Mouse (Mus musculus): ENCODE results near the gene Fndc3a. TPM values are rescaled to one million over a fixed set of nuclear protein-coding genes. Genes with fewer than 3 reads are reported as not detected.

Fndc3a gene
- total RNA-seq (2022) = 10 to 100 TPM; 43.5 to 56.5 (median 47.7) TPM

DNA sequence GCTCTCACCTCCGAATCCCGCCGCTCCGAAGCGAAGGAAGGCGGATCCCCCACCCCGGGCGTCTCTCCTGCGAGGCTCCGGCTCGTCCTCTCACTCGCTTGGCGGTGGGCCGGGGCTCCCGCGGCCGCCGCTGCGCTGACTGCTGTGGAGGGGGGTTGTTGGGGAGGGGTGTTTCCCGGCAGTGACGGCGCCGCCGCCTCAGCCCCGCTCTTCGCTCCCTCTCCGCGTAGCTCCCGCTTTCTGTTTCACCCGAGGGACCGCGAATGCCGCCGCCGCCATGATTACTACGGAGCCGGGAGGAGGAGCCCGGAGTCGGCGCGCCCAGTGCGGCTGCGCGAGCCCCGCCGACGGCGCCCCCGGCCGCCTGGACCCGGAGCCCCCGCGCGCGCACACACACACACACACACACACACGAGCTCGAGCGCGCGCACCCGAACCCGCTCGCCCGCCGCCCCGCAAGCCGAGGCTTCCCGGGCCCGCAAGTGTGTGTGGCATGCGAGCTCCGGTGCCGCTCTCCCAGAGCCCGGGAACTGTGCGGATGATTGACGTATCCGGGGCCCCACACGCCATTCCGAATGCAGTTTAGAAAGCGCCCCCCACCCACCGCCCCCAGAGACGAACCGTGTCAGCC, at the start of gene Fndc3a:
Gene Fndc3a, minus strand, starts transcription at position 294 of the 631 bp plus-strand sequence.
- DNase-seq (ENCODE audit: low spot score in 2 of 2) = peak; percentile 58 to 81

DNA sequence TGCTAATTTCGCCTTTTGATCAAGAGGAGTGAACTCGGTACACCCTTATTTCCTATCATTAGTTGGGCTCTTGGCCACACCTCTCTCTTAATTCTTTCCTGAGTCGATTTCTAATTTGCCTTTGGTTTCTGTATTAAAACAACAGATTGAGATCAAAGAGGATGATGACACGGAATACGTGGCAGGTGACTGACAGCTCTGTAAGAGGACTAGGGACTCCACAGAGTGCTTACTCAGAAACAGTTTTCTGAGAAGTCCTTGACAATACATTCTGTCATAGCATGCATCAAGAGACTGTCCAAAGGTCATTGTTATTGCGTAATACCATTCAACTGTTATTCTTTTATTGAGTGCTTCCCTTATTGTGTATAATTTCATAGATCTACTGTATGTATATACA, 43.1 kb upstream of the Fndc3a start:
- no peak for DNase-seq (ENCODE audit: low spot score in 2 of 2)

DNA sequence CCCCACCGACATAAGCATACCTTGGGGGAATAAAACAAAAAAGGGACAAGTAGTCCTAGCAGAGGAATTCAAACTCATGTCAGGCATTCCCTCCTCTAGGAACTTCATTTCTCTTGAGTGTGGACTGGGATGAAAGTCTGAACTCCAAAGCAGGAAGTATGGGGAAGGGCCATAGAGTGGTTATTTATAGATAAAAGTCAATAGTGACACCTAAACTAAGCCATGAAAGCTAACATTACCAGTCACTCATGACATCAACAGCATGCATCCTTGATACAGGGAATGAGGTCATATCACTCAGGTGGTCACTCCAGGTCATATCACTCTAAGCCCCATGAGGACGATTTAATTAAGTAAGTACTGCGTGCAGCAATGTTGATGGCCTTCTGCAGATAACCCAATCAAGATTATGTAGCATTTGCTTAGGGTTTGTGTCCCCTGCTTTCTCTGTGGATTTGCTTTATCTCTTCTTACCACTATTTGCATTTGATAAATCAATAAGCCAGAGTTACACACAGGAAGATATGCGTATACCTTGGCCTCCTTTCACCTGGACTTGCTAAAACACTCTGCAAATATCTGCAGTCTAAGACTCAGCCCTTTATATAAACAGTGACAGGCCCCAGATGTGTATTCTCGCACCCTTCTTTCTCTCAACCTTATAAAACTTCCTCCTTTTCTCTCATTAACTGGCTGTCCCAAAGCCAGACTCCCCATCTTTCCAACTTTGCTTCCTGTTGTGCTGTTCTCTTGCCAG, 40.8 kb upstream of the Fndc3a start:
- DNase-seq (ENCODE audit: low spot score in 2 of 2) = no peak

DNA sequence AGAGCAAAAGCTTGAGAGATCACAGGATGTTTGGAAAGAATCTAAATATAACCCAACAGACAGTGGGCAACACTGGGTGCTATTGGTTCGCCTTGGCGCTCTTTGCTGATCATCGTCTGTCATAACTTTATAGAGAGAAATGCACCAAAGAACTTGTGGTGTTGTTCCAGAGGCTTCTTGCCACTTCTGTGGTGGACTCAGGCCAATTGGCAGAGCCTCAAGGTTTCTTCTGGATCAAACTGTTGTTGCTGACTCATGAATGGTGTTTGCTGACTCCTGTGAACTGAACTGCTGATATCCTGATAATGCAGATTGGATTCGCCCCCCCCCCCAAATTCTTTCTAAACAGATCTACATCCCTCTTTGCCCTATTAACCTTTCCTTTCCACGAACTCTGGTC, 38.5 kb upstream of the Fndc3a start:
- DNase-seq (ENCODE audit: low spot score in 2 of 2) = peak in 1 of 2 experiments; percentile 5

DNA sequence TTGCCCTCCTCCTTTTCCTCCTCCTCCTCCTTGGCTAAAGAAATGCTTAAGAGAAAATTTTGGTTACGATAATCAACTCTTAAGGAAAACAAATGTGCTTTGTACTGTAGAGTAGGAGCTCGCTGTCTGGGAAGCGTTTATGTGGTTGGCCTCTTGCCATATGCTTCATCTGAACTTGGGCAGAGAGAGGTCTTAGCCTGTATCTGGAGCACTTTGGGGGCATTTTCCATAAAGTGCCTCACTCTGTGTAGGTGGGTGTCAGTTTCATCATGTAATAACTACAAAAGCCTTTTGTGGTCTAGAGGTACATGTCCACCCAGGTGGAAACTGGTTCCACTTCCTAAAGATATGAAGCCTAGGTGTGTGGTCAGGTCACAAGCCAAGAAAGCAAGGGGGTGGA, 31.9 kb upstream of the Fndc3a start:
- DNase-seq (ENCODE audit: low spot score in 2 of 2) = no peak

DNA sequence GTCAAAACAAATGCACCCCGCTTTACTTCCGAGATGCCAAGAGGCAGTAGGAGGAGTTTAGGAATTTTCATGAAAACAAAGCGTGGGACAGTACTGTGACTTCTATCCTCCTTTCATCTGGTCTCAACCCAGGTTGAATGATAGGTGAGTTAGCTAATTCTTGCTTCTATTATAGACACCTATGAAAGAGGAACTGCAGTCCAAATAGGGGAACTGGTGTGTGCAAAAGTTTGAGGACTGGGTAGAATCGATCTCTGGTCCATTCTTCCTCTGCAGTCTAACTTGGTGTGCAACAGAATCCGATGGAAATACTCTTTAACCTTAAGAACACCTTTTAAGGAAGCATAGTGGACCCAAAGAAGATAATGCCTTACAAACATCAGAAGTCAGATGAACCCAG, 30.5 kb upstream of the Fndc3a start:
- no peak for DNase-seq (ENCODE audit: low spot score in 2 of 2)

DNA sequence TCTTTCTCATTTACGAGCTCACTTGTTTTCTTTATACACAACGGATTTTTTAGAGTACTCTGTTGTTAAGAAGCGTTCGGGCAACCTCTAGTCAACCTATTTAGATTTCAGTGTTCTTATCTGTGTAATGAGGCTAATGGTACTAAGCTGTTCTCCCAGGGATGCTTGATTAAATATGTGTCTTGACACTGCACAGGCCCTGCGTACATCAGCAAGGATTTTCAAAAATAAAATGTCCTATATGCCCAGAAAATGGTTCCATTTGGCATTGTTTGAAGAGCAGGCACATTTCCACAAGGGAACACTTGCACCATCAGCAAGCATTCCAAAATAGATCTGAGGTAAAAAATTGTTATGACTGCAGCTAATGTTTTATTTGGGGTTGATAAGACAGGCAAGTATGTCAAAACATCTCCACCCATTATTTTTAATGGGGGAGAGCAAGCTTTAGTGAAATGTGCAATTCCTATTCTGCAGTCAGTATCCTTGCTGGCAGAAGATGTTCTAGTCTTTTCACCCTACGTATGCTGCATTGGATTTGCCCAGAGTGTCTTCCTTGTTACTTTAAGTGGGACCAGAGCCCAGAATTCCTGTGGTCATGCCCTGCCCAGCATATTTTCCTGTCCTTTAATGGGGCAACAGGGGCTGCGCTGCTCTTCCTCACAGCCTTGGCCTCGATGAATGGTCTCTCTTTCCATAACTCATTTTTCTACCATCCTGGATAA, 29.8 kb upstream of the Fndc3a start:
- DNase-seq (ENCODE audit: low spot score in 2 of 2) = no peak

DNA sequence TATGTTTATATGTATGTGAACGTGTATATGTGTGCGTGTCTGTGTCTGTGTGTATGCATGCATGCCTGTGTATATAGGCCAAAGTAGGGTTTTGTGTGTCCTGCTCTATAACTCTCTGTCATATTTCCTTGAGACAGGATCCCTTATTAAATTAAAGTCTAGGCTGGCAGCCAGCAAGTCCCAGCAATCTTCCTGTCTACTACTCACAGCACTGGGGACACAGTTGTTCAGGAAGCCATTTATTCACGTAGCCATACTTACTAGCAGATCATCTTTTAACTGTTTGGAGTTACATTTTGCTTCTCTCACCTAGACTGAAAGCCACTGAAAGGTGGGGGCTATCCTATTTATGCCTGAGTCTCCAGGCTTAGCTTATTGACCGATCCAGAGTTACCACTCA, 29.0 kb upstream of the Fndc3a start:
- DNase-seq (ENCODE audit: low spot score in 2 of 2) = no peak

DNA sequence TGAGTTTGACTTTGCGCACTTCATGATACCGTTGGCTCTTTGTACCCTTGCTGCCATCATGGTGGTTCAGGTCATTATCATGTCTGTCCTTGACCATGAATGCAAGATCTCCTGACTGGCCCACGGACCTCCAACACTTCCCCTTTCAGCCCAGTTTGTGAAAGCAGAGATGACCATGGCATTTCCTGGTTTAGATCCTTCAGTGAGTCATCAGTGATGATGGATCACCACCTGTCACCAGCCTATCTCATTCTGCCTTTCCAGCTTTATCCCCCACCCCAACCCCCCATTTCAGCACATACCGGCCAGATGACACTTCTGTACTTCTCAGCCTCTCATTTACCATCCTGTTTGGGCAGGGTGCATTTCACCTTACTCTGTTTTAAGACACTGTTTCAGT, 28.4 kb upstream of the Fndc3a start:
- no peak for DNase-seq (ENCODE audit: low spot score in 2 of 2)

DNA sequence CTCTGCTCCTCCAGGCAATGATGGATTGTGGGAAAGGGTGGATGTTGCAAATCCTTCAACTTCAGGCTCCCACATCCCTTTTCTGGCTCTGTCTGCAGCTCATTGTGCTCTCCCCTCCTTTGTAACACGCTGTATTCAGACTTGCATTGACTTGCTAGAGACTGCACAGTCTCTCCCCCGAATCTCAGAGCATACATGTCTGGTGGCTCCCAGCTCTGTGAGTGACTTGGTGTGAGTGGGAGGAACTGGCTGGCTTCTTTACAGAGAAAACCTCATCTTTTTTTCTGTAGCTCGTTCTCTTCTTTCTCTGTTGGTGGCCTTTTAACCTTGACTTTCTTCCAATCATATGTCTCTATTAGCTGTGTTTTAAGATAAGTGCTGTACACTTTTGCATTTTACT, 16.1 kb upstream of the Fndc3a start:
- no peak for DNase-seq (ENCODE audit: low spot score in 2 of 2)

DNA sequence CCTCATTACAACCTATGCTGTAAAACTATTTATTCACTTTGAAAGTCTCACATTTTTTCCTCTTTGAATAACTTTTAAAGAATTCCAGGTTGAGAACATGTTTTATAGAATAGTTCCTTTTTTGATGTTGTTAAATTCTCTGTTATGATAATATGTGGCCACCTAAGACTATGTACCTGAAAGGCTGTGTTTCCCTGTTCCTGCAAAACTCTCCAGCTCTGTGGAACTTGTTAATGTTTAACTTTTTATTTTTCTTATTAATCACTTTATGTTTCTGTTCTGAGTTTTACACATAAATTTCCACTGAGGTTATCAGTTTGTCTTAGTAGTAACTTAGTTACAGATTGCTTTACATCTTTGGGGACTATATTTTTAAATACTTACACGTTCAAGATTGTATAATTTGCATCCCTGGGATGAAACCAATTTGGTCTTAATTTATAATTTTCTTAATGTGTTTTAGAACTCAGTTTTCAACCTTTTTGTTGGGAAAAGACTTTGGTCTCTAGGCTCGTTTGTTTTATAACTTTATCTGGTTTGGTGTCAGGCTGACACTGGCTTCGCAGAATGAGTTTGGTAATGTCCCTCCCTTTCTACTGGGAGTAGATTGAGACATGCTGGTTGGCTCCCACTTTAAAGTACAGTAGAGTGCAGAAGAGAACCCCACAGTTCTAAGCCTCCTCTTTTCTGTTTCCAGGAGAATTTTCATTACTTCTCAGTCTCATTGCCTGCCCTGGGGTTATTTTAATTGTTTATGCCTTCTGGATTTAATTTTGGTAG, 12.7 kb upstream of the Fndc3a start:
- no peak for DNase-seq (ENCODE audit: low spot score in 2 of 2)

DNA sequence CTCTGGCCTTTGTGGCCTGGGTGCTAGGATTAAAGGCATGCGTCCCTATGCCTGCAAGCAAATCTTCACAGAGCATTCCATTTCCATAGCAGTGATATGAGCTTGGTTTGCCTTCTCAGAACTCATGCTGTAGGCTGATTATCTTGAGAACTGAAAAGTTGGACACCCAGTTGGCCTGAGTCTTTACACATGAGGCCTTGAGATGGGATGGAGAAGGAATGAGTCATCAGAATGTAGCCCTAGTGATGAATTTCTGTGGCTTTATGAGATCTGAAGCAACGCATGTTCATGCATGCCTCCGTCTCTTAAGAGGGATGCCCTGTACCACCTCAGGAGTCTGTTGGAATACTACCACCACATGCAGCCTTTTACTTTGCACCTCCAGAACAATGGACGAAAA, 6.4 kb upstream of the Fndc3a start:
- DNase-seq (ENCODE audit: low spot score in 2 of 2) = no peak

DNA sequence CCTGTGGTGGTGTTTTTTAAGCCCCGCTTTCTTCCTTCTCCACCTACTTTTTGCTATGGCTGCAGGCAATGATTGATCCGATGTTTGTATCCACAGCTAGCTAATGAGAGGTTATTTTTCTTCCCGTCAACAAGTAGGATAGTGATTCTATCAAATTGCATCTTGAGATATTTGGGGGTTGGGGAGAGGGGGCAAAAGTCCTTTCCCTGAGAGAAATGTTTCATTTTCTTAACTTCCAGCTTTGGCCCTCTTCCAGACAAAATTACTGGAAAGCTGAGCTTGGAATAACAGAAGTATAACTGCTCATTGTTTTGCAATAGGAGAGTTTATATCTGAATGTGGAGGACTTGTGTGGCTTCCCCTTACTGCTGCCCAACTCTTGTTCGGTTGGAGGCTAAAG, 1.3 kb upstream of the Fndc3a start:
- no peak for DNase-seq (ENCODE audit: low spot score in 2 of 2)

DNA sequence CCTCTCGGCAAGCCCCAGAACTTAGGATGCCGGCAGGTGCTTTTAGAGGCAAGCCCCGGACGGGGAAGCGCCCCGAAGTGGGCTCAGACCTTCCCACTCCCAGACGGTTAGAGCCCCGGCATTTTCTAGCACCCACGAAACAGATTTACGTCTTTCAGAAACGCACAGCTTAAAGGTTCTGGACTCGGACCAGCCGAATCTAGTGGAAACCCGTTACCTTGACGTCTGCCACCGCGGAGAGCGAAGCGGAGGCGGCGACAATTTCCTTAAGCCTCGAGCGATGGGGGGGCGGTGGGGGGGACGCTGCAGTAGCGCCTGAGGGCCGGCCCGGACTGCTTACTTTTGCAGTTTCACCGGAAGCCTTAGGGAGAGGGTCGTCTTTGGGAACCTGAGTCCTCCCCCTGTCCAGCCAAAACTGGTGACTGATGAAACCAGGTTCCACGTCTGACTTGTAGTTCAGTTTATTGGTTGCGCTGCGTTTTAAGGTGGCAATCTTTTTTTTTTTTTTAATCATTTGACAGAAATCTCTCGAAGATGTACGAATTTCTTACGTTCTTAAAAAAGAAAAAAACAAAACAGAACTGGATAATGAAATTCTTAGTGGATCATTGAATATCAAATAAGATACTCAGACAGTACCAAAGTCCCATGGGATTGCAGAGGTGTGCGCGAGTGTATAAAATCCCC, 681 bp upstream of the Fndc3a start:
- peak; percentile 17 to 24 for DNase-seq (ENCODE audit: low spot score in 2 of 2)

DNA sequence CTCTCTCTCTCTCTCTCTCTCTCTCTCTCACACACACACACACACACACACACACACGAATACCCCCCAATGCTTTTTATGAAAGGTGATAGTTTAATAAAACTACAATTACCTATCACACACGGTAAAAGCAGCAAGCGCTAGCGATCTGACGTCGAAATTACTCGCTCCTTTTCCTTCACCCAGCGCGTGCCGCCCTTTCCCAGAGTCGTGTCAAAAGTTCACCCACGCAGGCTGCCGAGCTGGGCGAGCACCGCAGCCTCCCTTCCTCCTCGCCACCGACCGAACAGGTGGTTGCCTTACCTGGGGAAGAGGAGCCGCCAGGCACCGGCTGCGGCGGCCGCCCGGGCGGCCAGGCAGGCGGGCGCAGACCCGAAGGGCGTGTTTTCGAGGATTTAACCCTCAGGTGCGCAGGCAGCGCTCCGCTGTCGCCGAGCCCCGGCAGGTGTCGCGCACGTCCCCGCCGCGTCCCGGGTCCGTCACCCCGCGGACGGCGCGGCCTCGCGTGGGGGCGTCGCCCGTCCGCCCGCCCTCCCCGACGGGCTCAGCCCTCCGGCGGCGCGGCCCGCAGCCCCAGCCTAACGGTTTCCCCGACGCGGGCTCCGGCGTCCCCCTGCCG, 603 bp downstream of the Fndc3a start:
- peak in 1 of 2 experiments; percentile 5 for DNase-seq (ENCODE audit: low spot score in 2 of 2)

DNA sequence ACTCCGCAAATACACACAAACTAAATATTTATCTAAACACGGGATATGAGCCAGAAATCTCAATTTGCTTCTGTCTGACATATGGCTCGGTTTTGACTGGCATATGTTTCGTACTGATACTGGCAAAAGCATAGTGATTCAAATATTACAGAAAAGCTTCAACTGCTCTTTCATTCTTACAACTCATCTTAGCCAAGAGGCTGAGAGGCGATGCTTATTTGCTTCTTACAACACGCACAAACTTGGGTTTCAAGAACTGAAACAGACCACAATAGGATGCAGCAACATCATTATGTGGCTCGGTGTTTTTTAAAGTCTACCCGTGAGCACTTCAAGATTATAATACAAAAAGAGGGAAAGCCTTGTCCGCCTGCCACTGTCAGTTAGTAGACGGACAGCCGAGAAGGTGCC, 1.2 kb downstream of the Fndc3a start:
- DNase-seq (ENCODE audit: low spot score in 2 of 2) = peak in 1 of 2 experiments; percentile 26

DNA sequence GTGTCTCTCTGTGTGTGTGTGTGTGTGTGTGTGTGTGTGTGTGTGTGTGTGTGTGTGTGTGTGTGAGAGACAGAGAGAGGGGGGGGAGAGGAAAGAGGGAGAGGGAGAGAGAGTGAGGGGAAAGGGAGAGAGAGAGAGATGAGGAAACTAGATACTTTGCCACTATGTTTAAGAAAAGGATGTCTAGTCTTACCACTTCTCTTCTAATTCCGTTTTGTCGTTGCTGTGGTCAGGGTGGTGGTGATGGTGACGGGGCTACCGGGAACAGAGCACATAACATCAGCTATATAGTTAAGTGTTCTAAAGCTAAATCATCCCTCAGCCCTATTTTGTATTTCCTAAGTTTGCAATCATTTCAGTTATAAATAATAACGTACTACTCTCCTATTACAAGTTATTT, 9.7 kb downstream of the Fndc3a start:
- no peak for DNase-seq (ENCODE audit: low spot score in 2 of 2)

DNA sequence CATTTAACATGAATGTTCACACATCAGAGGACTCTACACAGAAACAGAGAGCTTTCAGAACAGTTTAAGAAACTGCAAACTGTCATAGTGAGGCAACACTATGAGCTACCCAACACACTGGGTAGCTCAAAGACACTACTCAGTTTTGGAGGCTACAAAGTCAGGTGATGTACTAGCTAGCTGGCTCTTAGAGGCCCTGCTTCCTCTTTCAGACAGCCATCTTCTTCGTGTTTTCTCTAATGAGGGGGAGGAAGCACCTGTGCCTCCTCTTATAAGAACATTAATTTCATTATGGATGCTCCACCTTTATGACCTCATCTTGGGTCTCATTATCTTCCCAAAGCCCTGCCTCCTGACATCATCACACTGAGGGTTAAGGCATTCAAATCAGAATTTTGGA, 18.4 kb downstream of the Fndc3a start:
- no peak for DNase-seq (ENCODE audit: low spot score in 2 of 2)

DNA sequence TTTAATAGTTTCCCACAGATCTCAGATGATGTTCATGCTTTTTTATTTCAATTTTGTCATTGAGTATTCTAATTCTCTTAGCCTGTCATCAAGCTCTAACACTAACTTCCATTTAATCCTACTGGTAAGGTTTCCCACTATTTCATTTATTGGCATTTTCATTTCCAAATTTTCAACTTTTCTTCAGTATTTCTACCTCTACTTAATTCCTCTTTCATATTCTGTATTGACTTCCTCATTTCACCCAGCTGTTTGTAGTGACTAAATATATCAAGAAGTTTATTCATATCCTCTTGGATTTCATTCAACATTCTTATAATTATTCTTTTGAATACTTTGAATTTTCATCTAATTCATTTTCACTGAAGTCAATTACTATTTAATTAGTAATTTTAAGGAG, 20.3 kb downstream of the Fndc3a start:
- DNase-seq (ENCODE audit: low spot score in 2 of 2) = no peak

DNA sequence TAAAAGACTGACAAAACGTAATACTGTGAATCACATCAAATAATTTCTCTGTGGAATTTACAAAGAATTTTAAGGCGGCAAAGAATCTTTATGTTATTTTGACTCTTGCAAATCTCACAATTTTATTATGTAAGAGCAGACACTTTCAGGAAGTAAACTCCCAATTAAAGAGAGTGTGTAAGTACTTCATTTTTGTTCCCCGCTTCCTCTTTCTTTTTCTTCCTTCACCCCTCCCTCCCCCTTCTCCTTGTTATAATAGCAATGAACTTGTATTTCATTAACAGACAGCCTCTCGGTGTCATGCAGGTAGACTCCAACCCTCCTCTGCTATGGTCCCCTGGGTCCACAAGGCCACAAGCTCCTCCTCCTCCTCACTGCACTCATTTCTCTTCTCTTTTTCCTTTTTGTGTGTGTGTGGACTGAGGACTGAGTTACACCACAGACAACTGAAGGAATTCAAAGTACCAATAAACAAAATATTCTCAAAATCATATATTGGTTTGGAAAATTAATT, 24.9 kb downstream of the Fndc3a start:
- DNase-seq (ENCODE audit: low spot score in 2 of 2) = no peak
